Mouse (Mus musculus) testis, postnatal 10 days (tissue): ENCODE measurements at regions not wholly inside any gene's neighbourhood (a gene's known extent, or its start where the extent isn't known, plus 50 kb on each side); places are given as distances from the start of the nearest gene placed in this dataset.

Experiments
- DNase-seq: peaks from one replicate; pipeline ENCODE4 v3.0.0; 2021; ENCODE audit warnings: low spot score

DNA sequence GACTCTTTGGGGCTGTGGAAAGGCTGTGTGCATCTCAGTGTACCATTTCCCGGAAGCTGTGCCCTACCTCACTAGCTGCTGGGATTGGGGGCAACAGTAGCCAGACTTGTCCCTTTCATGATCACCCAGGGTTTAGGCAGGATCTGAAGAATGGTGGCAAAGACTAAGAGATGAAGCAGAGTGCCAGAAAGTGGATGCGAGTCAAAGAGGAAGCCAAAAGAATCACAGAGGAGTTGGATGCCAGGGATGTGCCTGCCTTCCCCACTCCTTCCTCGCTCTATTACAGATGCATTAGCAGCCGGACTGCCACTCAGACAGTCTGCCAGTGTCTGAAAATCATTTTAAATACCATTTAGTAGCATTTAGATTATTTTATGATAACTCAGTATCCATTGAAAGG lies 271.5 kb upstream of the Slc24a2 start:
- DNase-seq, result no peak

DNA sequence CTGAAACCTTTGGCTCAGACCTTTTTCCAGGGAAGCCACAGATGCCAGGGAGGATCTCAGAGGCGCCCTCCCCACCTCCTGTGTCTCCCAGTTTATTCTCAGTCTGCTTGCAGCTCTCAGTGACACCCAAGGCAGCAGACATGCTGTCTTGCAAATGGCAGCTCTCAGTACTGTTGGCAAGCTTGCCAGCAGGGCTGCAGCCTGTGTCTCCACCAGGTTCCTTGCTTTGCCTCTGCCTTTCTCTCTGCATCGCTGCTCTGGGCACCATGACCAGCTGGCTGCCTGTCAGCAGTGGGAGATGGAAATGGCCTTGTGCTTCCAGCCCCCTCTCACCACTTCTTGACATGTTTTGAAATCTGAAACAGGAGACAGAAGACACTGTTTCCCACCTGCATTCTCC lies 270.2 kb upstream of the Slc24a2 start:
- no peak for DNase-seq

DNA sequence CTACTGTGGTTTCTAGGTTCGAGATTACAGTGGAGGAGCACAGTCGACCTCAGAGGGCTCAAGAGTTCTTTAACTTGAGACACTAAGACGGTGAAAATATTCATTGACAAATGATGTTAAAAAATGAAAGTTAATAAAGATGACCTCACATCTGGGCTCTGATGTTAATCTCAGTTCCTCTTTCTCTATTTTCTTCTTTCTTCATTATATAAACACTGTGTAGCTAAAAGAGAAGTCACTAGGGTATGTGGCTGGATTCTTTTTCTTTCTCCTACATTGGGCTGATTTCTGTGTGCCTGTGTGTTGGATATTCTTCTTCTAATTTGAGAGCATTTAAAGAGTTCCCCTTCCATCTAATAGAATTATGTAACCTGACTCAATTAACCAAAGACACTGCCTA lies 257.5 kb upstream of the Slc24a2 start:
- DNase-seq, result no peak

DNA sequence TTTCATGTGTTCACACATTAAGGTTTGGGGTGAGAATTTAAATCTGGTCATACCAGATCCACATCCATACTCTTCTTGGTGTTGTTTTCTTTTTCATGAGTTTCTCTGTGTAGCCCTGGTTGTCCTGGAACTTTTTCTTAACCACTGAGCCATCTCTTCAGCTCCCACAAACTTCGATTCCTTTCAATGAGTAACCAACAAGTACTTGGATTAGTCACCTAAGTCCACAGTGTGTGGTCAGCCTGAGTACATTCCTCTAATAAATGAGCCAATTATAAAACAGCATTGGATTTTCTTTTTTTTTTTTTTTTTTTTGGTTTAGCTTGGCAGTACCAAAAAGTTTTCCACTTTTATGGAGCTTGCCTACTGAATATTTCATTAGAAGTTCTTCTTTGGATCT lies 245.3 kb upstream of the Slc24a2 start:
- DNase-seq, result no peak

DNA sequence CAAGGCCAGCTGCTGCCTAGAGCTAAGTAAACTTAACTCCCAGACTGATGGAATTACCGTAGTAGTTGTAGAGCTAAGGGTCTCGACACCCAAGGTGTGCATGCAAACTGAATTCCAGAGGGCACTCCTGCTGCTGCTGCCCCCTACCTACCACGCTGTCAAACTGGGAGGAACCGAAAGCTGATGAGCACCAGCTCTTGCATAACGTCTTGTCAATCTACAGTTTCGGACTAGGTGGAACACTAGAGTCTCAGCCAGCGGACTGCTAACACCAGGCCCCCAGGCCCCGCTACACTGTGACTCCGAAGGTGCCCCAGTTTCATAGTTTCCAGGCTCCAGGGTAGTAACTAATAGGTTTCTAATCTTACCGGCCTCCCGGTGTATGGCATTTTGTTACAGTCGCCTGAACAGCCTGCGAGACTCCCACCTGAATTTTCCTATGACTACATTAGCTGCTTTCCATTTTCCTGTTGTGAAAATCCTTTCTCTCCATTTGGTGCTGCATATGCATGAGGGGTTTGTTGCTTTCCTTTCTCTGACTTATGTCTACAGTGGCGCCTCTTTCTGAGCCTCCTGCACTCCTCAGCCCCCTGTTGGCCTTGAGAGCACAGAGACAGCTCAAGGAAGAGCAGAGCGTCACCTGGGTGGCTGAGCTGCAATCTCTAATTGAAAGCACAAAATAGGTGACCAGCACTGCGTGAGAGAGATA lies 243.2 kb upstream of the Slc24a2 start:
- DNase-seq, result no peak

DNA sequence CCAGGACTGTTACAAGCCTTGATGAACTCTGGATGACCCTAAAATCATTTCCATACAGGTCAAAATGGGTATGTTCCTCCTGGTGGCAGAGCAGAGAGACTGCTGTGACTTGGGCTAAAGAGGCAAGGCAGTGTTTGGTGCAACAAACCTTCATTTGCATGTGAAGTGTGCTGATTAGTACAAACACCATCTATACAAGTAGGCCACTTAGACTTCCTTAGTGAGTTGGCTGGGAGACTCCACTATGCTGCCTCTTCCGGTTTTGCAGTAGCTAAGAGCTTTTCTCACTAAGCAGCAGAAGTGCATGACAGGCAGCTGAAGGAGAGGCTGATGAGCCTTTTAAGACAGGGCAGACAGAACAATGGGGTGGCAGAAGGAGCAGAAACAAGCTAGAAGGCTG lies 242.5 kb upstream of the Slc24a2 start:
- DNase-seq, result no peak

DNA sequence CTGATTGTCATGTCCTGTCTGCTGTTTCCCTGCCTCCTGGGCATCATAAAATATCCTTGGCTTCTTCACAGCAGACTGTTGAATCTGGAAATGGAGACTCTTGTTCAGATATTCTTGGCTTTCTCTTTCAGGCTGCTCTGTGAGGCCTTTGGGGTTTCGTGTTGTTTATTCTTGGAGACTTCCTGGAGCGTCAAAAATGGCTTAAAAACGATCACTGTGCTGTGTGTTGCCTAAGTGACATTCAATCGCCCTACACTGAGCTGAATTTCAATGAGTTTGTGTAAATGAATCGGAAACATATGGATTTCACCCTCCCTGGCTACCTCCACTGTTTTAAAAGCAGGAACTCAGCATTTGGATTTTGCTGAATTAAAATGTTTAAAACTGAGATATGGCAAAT lies 241.1 kb upstream of the Slc24a2 start:
- DNase-seq, result no peak

DNA sequence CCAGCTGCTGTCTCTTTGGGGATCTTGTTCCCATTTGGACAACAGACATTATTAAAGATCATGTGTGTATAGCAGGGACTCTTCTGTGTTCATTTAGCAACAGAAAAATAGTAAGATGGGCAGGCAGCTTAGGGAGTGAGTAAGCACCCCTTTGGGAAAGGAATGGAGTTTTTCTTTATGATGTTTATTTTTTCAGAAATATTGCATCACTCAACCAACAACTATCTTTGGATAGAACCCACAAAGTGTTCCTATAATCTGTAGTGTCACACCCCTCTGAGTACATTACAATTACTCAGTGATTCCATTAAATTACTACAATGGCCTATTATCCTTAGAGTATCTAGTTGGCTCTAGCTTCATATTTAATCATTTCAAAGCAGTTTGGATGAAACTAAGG lies 237.3 kb upstream of the Slc24a2 start:
- DNase-seq, result no peak

DNA sequence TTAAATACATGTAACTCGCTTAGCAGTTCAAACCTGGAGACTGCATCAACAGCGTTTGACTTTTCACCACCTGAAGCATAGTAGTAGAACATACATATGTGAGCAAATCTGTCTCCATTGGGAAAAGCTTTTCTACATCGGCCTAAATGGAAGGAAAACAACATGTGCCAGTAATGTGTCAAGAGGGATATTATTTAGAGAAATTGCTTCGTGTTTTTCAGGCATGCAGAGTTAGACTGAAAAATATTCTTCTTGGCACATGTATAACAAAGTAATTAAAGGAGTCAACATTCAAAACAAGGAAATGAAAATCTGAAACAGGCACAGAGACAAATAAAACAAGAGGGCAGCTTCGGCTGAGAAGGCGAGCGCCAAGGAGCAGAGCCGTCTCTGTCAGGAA lies 236.7 kb upstream of the Slc24a2 start:
- DNase-seq, result no peak

DNA sequence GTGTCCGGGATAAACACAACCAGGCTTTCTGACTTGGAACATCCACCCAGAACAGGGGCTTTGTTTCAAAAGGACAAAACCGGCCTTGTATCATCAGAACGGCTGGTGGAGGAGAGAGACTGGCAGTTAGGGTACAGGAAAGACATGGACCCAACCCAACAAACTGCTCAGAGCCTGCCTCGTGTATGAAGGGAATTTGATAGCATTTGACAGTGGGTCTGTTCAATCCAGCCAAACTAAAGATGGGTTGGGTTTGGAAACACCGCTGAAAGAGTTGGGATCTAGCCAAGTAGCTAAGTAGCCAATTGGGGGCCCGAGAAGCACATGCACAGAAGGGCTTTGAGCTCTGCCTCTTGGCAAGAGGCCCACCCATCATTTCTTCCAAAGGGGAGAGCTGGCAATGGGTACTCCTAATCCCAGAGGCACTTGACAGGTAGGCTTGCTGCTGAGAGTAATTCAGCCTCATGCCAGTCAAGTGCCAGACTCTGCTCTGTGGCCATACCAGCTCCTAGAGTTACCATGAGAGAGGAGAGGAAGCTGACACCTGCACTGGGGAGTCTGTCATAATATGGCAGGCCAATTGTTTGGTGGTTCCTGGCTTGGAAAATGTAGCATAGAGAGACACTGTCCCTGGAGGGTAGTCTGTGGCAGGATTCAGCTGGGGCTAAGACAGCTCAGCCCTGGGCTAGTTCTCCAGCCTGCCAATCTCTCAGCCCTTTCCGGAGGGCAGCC lies 231.1 kb upstream of the Slc24a2 start:
- DNase-seq, result no peak

DNA sequence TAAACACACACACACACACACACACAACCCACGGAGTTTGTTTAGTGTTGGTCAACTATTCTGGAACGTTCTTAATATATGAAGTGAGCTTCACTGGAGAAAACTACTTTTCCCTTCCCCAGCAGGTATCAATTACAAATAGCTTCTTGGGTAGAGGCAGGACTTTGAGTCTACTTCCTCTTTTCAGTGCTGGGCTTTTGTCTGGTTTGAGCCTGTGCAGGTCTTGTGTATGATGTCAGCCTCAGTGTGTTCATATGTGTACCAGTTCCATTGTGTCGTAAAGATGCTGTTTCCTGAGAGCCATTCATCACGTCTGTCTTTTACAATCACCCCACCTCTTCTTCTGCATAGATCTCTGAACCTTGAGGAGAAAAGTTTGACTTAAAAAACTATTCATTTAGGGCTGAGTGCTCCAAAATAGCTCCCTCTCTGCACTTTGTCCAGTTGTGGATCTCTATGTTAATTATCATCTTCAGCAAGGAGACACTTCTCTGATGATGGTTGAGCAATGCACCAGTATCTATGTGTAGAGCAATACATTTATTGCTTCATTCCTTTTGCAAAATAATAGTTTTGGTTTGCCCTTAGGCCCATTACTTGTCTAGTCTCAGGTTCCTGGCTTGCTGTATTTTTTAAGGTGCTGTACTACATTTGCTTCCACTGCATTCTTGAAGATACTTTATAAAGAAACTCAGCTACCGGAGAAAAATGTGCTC lies 225.7 kb upstream of the Slc24a2 start:
- no peak for DNase-seq

DNA sequence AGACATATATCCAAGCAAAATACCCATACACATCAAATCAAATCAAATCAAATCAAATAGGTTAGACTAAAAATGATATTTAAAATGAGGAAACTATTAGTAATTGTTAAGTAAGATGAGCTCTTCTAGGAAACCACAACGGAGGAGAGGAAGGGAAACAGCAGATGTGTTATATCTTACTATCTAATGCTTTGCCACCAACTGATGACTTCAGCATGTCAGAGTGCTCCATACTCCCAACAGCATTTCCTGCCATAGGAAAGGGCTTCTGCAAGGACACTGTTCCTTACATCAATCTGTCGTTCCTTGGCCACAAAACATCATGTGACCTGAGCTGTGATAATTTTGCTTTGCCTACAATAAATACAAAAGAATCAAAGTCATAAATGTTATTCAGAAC lies 221.8 kb upstream of the Slc24a2 start:
- no peak for DNase-seq

DNA sequence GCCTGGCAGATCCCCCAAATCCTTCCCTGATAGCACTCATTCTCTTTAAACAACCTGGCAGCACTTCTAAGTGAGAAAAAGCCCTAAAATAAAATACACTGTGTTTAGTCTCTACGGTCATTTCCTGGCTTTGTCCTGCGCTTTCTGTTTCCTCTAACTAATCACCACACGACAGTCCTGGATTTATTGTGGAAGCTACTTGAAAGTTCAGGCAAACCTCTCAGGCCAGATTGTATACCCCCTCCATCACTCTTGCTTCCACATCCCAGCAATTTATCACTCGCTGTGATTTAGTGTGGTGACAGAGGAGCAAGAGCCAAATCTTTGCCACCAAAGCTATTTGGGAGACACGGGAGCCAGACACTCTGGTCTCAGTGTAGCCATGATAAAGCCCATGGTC lies 221.0 kb upstream of the Slc24a2 start:
- DNase-seq, result no peak

DNA sequence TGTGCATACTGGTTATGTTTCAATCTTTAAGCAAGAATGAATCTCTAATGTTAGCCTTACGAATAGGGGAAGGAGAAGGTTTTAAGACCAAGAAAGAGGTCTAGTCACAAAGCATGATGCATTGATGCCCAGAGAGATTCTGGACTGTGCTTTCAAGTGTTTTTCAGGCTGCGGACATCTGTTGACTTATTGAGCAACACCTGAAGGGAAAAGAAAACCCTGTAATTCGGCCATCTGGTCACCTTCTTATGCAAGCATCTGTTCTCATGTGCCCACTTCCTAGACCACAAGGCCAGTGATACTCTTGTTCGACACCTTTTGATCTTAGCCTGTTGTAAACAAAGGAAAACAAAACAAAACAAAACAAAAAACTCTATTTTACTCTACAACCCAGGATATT lies 218.1 kb upstream of the Slc24a2 start:
- DNase-seq, result no peak

DNA sequence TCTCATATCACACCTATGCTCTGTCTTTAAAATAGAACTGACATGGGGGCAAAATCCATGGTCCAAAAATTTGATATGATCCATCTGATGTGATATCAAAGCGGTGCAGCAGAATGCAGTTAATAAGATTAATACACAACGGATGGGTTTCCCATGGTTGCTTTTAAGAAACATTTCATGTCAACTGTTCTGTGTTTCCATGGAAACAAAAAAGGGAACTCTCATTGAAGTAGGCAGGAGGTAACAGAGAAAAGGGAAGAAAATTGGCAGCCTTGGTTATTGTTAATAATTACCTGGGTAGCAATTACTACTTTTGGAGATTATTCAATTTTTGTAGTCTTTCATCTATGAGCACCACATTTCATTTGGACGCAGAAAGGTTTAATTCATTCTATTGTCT lies 216.6 kb upstream of the Slc24a2 start:
- DNase-seq, result no peak

DNA sequence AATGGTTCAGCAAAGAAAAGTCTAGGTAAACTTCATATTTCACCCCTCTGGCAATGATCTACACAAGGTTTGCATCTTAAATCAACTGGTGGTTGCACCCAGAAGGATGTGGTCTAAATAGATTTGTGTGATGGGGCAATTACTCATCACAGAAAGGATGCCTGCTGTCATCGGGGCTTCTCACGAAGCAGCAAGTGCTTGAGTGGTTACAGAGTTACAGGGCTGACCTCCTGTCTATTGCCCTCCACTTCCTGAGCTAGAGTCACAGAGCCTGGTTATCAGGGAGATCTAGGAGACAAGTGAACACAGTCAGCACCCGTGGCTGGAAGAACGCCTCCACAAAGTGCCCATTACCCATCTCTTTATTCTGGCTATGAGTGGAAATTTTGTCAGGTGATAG lies 203.9 kb upstream of the Slc24a2 start:
- DNase-seq, result no peak

DNA sequence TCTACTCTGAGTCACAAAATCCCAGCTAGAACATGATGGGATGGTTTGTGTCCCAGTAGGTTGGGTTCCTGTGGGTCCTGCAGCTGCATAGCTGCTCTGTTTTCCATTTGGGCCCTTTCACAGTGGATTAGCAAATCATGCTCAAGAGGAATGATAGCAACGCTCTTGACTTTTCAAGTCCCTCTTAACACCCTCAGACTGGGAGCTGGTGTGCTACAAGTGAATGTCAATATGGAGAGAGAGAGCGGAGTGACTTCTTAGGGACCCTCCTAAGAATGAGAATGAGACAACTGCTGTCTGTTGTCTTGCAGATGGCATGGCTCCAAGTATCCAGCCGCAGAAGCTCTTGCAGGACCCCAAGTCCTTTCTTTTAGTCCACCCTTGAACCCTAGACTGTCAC lies 198.1 kb upstream of the Slc24a2 start:
- DNase-seq, result no peak

DNA sequence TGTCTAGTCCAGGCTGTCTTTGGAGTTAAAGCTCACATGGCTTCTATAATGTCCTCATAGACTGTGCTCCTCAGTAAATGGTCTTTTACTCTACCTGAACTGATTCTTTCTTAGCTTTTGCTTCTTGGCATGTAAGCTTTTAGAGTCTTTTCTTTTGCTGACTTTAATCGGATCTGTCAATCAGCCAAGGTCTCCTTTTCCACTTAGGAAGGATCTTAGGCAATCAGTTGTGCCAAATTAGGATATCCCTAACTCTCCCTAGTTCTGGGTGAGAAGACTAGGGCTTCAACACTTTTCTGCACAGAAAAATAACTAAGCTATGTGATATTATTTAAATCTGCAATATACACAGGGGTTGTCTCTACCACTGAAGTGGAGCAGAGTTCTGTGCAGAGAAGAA lies 193.8 kb upstream of the Slc24a2 start:
- no peak for DNase-seq

DNA sequence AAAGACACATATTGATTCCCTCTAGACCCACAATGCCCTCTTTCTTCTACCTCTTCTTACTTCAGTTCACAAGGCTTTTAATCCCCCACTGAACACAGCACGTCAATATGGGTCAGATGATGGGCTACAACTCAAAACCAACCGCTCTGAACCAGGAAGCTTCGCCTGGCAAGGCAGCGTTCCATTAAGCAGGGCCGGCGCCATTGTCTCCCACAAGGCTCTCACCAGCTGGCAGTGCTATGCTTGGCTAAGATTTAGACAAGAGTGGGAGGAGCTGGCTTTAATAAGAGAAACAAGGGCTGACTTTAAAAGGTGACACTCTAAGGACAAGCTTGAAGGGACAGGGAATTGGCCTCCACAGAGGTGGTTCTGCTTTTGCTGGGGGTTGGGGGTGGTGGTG lies 192.3 kb upstream of the Slc24a2 start:
- no peak for DNase-seq

DNA sequence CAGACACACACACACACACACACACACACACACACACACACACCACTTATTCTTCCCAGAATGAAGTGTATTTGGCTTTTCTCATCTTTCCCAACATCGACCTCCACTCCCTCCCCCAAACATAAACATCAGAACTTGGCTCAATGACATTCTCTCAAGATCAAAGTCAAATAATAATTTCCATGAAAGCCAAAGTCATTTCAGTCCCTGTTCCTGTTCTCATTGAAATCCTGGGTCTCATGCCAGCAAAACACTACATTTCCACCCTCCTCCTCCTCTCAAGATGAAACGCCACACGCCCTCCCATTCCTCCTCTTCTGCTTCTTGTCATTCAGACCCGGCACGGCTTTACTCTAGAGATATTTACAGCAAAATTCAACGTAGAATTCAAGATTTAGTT lies 173.1 kb upstream of the Slc24a2 start:
- no peak for DNase-seq

DNA sequence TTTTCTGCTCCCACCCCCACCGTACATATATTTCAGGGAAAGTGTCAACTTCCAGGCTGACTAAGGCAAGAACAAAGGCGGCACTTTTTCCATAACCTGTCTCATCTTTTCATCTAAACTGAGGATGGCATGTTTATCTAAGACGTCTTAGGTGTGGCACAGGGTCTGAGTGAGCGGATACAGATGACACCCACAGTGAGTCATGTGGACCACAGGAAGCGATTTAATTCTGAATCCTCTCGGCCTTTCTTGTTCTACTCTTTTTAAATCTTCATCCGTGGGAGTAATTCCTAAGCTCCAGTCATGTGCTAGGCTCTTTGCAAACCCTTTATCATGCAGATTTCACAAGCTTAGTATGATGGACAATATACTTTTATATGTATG lies 171.9 kb upstream of the Slc24a2 start:
- no peak for DNase-seq

DNA sequence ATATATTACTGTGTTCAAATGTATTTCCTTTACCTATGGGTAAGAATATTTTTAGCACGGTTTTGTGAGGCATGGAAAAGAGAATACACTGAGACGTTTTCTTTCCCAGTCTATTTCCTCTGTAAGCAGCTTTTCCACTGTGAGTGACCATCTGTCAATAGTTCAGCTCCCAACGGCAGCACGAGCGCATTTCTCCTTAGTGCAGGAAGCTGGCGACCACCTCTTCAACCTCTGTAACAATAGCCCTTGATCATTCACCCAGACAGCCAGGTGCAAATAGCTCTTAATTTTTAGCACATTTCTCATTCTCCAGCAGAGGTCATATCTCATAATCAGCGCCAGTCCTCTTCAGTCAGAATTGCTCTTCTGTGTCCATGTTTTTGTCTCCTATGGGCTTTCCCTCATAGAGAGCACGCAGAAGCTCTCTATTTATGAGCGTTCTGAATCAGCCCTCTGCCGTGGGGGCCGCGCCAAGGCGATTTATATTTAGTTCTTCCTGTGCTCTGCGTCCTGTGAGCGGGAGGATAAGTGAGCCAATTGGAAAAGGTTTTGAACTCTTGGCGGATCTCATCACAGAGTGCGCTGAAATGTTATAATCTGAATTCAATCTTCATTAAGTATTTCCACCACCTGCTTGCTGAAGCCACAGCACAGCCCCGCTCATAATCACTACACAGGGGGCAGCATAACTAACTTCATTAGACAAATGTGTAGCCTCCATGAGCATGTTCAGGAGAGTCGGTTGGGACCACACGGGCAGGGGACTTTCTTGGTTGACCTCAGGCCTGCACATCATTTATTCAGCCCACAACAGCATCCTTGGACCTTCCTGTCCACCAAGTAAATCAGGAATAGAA lies 171.3 kb upstream of the Slc24a2 start:
- DNase-seq, result no peak

DNA sequence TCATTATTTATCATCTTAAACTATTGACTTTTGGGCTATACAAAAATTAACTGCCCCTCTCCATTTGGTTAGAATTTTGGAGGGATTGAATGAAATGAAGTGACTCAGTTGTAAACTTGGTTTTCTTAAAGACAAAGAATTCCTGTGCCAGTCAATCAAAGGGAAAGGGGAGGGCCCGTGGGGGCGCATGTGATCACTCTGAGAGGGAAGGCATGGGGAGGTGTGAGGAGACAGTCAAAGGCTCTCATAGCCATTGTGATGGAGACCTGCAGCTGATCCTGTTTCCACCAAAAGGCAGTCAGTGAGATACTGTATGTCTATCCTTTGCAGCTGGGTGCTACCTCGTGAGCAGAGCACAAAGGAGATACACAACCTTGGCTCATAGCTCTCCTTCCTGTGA lies 156.6 kb upstream of the Slc24a2 start:
- no peak for DNase-seq
